Mouse (Mus musculus) thymus, adult 2 months (tissue): Measurements from ENCODE around the gene Os9. TPM values are rescaled to one million over a fixed set of nuclear protein-coding genes. Genes with fewer than 3 reads are reported as not detected.

Experiments
- DNase-seq: peaks from one replicate; pipeline ENCODE4 v3.0.0; 2021
- H3K27ac ChIP-seq: fragments of 200-500 bp; 2 replicates; pipeline ENCODE4 v1.5.1; 2012; ENCODE audit warnings: low read length, control low read depth; ENCODE audit not compliant: control insufficient read depth, insufficient read depth
- H3K27me3 ChIP-seq: fragments of 200-500 bp; 2 replicates; pipeline ENCODE4 v1.6.1; 2012; ENCODE audit warnings: mild to moderate bottlenecking, low read length, moderate library complexity, mixed read lengths; ENCODE audit not compliant: control insufficient read depth, insufficient read depth
- H3K36me3 ChIP-seq: fragments of 200-500 bp; 2 replicates; pipeline ENCODE4 v1.6.1; 2012; ENCODE audit warnings: mild to moderate bottlenecking, low read length, moderate library complexity; ENCODE audit not compliant: control insufficient read depth, insufficient read depth
- H3K4me1 ChIP-seq: fragments of 200-500 bp; replicated peaks from 2 replicates; pipeline ENCODE4 v1.6.1; 2012; ENCODE audit warnings: low read length; ENCODE audit not compliant: control insufficient read depth, insufficient read depth
- H3K4me3 ChIP-seq: fragments of 200-500 bp; 2 replicates; pipeline ENCODE4 v1.5.1; 2012; ENCODE audit warnings: mild to moderate bottlenecking, low read length, control low read depth, moderate library complexity; ENCODE audit not compliant: control insufficient read depth, insufficient read depth
- CTCF ChIP-seq: fragments of 200-500 bp; IDR thresholded peaks from 2 replicates; pipeline ENCODE4 v1.5.1; 2012; ENCODE audit warnings: mild to moderate bottlenecking, control low read depth, low read length, moderate library complexity, borderline replicate concordance; ENCODE audit not compliant: control insufficient read depth, poor library complexity, insufficient read depth; ENCODE audit errors: extremely low read depth
- POLR2A ChIP-seq: fragments of 200-500 bp; IDR thresholded peaks from 2 replicates; pipeline ENCODE4 v1.6.1; 2012; ENCODE audit warnings: mild to moderate bottlenecking, low read length, control low read depth, moderate library complexity; ENCODE audit not compliant: control insufficient read depth, poor library complexity, insufficient read depth; ENCODE audit errors: extremely low read depth
- WGBS: fragments of 180-500 bp; shearing (Covaris S2); methylation state at CpG from one replicate; pipeline ENCODE4 v1.1.7; 2018; 5-methylcytosine and 5-hydroxymethylcytosine counted together
- polyA plus RNA-seq: library from polyadenylated mRNA; depleted of rRNA; stranded (reverse); fragments of >200 nt; gene quantifications from 2 replicates; pipeline ENCODE4 v1.2.3, GENCODE M21; 2012

The Os9 gene
- polyA plus RNA-seq, 1 experiment, result 106 TPM

GRCm38 (mm10) chr10:127122018-127122417, 1.1 kb upstream of the Os9 start:
- H3K27me3 ChIP-seq, result no peaks in the 10 kb centered on the region
- no peak for DNase-seq
- WGBS, result 96% methylated on average over 3 of the region's 3 CpGs
- no peak overlapping the region for H3K27ac ChIP-seq
- H3K4me3 ChIP-seq, result no peak overlapping the region
- H3K4me1 ChIP-seq, result peaks cover 6% of the 10 kb centered on the region
- peaks cover 19% of the 10 kb centered on the region for H3K36me3 ChIP-seq
- TF ChIP-seq POLR2A (no peak), CTCF (no peak)

DNA sequence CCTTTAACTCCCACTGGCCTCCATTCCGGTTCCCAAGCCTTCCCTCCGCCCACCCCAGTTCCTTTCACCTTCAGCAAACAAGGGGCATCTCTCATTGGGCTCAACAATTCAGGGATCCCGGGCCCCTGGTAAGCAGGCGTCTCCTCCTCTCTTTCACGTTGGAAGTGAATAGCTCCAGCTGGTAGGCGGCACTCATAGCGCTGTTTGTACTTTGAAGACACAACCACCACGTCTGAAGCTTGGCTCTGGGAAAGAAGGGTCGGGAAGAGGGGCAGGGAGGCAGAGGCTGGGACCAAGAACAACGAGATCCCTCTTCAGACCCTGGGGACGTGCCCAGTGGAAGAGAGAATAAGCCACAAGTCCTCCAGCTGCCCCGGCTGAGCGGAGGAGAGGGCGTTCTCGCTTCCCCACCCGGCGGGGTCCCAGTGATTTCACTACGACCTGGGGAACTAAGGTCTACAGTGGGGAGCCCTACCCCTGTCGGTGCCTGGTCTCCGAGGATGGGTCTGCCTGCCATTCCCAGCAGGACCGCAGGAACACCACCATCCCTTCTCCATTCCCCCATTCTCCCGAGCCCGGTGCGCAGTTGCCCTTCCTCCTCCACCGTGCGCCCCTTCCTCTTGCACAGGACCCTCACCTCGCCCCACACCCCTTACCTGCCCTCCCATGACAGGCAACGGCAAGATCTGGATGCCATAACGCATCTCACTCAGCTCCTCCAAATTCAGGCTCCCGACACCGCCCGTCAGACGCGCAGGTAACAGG, 448 bp downstream of the Os9 start:
- Histone ChIP-seq H3K4me1 (peaks cover 6% of the 10 kb centered on the region), H3K4me3 (peak overlapping the region; percentile 79), H3K36me3 (peaks cover 21% of the 10 kb centered on the region), H3K27ac (no peak overlapping the region), H3K27me3 (no peaks in the 10 kb centered on the region)
- TF ChIP-seq CTCF, result no peak
- no peak for TF ChIP-seq POLR2A
- 5% methylated on average over 34 of the region's 34 CpGs for WGBS
- no peak for DNase-seq

- Histone ChIP-seq H3K4me1 (peaks cover 6% of the 10 kb centered on the region), H3K27ac (no peak overlapping the region), H3K4me3 (no peak overlapping the region), H3K36me3 (peaks cover 21% of the 10 kb centered on the region), H3K27me3 (no peaks in the 10 kb centered on the region)
- 91% methylated on average over 10 of the region's 10 CpGs for WGBS
- TF ChIP-seq POLR2A (no peak), CTCF (no peak)
- no peak for DNase-seq
Measured at GRCm38 (mm10) chr10:127119229-127119628, 1.7 kb downstream of the Os9 start.

DNA sequence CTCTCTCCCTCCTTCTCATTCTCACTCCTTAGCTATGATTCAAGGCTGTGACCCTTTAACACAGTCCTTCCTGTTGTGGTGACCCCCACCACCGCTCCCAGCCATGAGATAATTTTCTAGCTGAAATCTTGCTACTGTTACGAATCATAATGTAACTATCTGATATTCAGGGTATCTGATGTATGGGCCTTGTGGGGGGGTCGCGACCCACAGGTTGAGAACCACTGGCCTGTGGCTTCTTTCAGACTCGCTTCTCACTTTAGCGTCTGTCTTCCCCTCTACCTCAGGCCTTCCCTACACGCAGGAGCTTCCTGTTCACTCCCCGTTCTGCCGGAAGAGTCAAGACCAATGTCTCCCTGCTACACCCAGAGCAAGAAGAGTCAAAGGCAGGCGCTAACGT, 2.5 kb downstream of the Os9 start:
- no peak for TF ChIP-seq CTCF
- no peak for TF ChIP-seq POLR2A
- Histone ChIP-seq H3K36me3 (peaks cover 21% of the 10 kb centered on the region), H3K4me3 (no peak overlapping the region), H3K27me3 (no peaks in the 10 kb centered on the region), H3K4me1 (peaks cover 6% of the 10 kb centered on the region), H3K27ac (no peak overlapping the region)
- WGBS, result 95% methylated on average over 11 of the region's 11 CpGs
- DNase-seq, result no peak

- TF ChIP-seq POLR2A (no peak), CTCF (no peak)
- peaks cover 24% of the 10 kb centered on the region for H3K36me3 ChIP-seq
- no peak overlapping the region for H3K27ac ChIP-seq
- H3K27me3 ChIP-seq, result no peaks in the 10 kb centered on the region
- H3K4me1 ChIP-seq, result peaks cover 4% of the 10 kb centered on the region
- H3K4me3 ChIP-seq, result no peak overlapping the region
- 45% methylated on average over 2 of the region's 2 CpGs for WGBS
- DNase-seq, result no peak
Measured at GRCm38 (mm10) chr10:127115068-127115467, 5.9 kb downstream of the Os9 start.

DNA sequence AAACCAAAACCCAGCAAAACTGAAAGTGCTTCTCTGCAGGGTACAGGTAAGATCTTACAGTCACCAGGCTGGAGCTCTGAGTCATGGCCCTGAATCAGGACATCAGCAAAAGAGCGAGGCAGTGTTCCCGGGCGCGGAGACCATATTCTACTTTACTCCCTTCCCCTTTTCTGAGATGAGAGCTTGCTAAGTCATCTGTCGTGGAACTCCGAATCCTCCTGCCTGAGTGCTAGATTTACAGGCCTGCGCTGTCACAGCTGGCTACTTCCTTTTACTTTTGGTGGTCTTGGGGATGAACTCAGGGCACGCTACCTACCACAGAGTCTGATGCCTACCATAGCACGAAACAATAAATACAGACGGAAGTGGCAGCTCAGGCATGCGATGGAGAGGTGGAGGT, 6.5 kb downstream of the Os9 start:
- TF ChIP-seq POLR2A, result no peak
- no peak for TF ChIP-seq CTCF
- no peak for DNase-seq
- H3K27ac ChIP-seq, result no peak overlapping the region
- peaks cover 24% of the 10 kb centered on the region for H3K36me3 ChIP-seq
- no peaks in the 10 kb centered on the region for H3K27me3 ChIP-seq
- peaks cover 4% of the 10 kb centered on the region for H3K4me1 ChIP-seq
- WGBS, result 72% methylated on average over 11 of the region's 11 CpGs
- no peak overlapping the region for H3K4me3 ChIP-seq
